Mouse (Mus musculus): Measurements from ENCODE around the gene Cep83. TPM values are rescaled to one million over a fixed set of nuclear protein-coding genes. Genes with fewer than 3 reads are reported as not detected.

Cep83 gene
- polyA plus RNA-seq, 1 experiment from 2014 or later, result 15.5 TPM

GRCm38 (mm10) chr10:94807323-94807722 is 118.9 kb downstream of the Cep83 start:
- Histone ChIP-seq H3K4me2 (no peak overlapping the region), H3K36me3 (no peaks in the 10 kb centered on the region), H3K27ac (replicated peaks) (no peak overlapping the region), H3K27me3 (replicated peaks) (no peaks in the 10 kb centered on the region), H3K4me3 (no peak overlapping the region), H3K9ac (no peak overlapping the region), H3K4me1 (peaks cover 22% of the 10 kb centered on the region), H3K9me3 (no peaks in the 10 kb centered on the region)
- ATAC-seq (ENCODE audit: extremely low read depth, insufficient number of reproducible peaks, low FRiP score, low TSS enrichment), result no peak
- 65% methylated on average over 7 of the region's 7 CpGs for WGBS

GRCm38 (mm10) chr10:94808275-94808674 is 119.8 kb downstream of the Cep83 start:
- Histone ChIP-seq H3K4me2 (no peak overlapping the region), H3K4me1 (peaks cover 22% of the 10 kb centered on the region), H3K9ac (no peak overlapping the region), H3K27ac (replicated peaks) (no peak overlapping the region), H3K27me3 (replicated peaks) (no peaks in the 10 kb centered on the region), H3K4me3 (no peak overlapping the region), H3K36me3 (no peaks in the 10 kb centered on the region), H3K9me3 (no peaks in the 10 kb centered on the region)
- 62% methylated on average over 6 of the region's 6 CpGs for WGBS
- no peak for ATAC-seq (ENCODE audit: extremely low read depth, insufficient number of reproducible peaks, low FRiP score, low TSS enrichment)

GRCm38 (mm10) chr10:94809946-94810472 is 121.6 kb downstream of the Cep83 start:
- ATAC-seq (ENCODE audit: extremely low read depth, insufficient number of reproducible peaks, low FRiP score, low TSS enrichment), result no peak
- no peaks in the 10 kb centered on the region for H3K36me3 ChIP-seq

GRCm38 (mm10) chr10:94811907-94812851 is 123.7 kb downstream of the Cep83 start:
- WGBS, result 70% methylated on average over 17 of the region's 17 CpGs
- no peaks in the 10 kb centered on the region for H3K27me3 ChIP-seq (replicated peaks)
- no peaks in the 10 kb centered on the region for H3K36me3 ChIP-seq
- no peak overlapping the region for H3K9ac ChIP-seq
- H3K27ac ChIP-seq (replicated peaks), result no peak overlapping the region
- no peaks in the 10 kb centered on the region for H3K9me3 ChIP-seq
- no peak for ATAC-seq (ENCODE audit: extremely low read depth, insufficient number of reproducible peaks, low FRiP score, low TSS enrichment)
- H3K4me3 ChIP-seq, result no peak overlapping the region
- peaks cover 4% of the 10 kb centered on the region; the same call in 1 of the 2 replicates for H3K4me1 ChIP-seq
- H3K4me2 ChIP-seq, result no peak overlapping the region

More at GRCm38 (mm10) chr10:94809946-94810472, 121.6 kb downstream of the Cep83 start:
- Histone ChIP-seq H3K27ac (replicated peaks) (no peak overlapping the region), H3K4me3 (no peak overlapping the region), H3K4me1 (peaks cover 5% of the 10 kb centered on the region), H3K4me2 (no peak overlapping the region), H3K9ac (no peak overlapping the region), H3K9me3 (no peaks in the 10 kb centered on the region), H3K27me3 (replicated peaks) (no peaks in the 10 kb centered on the region)
- WGBS, result 46% methylated on average over 7 of the region's 7 CpGs

GRCm38 (mm10) chr10:94818127-94818526 is 129.7 kb downstream of the Cep83 start:
- H3K4me3 ChIP-seq, result no peak overlapping the region
- H3K27ac ChIP-seq (replicated peaks), result no peak overlapping the region
- H3K9ac ChIP-seq, result no peak overlapping the region
- no peaks in the 10 kb centered on the region for H3K9me3 ChIP-seq
- WGBS, result 82% methylated on average over 3 of the region's 3 CpGs
- no peaks in the 10 kb centered on the region for H3K27me3 ChIP-seq (replicated peaks)
- ATAC-seq (ENCODE audit: extremely low read depth, insufficient number of reproducible peaks, low FRiP score, low TSS enrichment), result no peak
- no peak overlapping the region for H3K4me2 ChIP-seq
- H3K4me1 ChIP-seq, result peaks cover 13% of the 10 kb centered on the region
- no peaks in the 10 kb centered on the region for H3K36me3 ChIP-seq

- Histone ChIP-seq H3K4me1 (peaks cover 20% of the 10 kb centered on the region), H3K9me3 (no peaks in the 10 kb centered on the region), H3K36me3 (no peaks in the 10 kb centered on the region), H3K4me3 (no peak overlapping the region; the same call in 1 of the 2 replicates), H3K4me2 (peak overlapping the region; percentile 54), H3K9ac (no peak overlapping the region), H3K27me3 (replicated peaks) (no peaks in the 10 kb centered on the region), H3K27ac (replicated peaks) (no peak overlapping the region)
- WGBS, result 49% methylated on average over 17 of the region's 17 CpGs
- ATAC-seq (ENCODE audit: extremely low read depth, insufficient number of reproducible peaks, low FRiP score, low TSS enrichment), result no peak
Observed at GRCm38 (mm10) chr10:94818781-94819665, 130.6 kb downstream of the Cep83 start.

GRCm38 (mm10) chr10:94823971-94824760 is 135.7 kb downstream of the Cep83 start:
- Histone ChIP-seq H3K9me3 (no peaks in the 10 kb centered on the region), H3K9ac (no peak overlapping the region), H3K4me3 (no peak overlapping the region), H3K4me1 (peaks cover 48% of the 10 kb centered on the region), H3K27ac (replicated peaks) (peak overlapping the region; percentile 60), H3K36me3 (peaks cover 11% of the 10 kb centered on the region; the same call in 1 of the 2 replicates), H3K4me2 (no peak overlapping the region), H3K27me3 (replicated peaks) (no peaks in the 10 kb centered on the region)
- WGBS, result 62% methylated on average over 11 of the region's 11 CpGs
- ATAC-seq (ENCODE audit: extremely low read depth, insufficient number of reproducible peaks, low FRiP score, low TSS enrichment), result no peak

- Histone ChIP-seq H3K9me3 (no peaks in the 10 kb centered on the region), H3K9ac (no peak overlapping the region), H3K4me1 (peaks cover 60% of the 10 kb centered on the region), H3K36me3 (peaks cover 11% of the 10 kb centered on the region; the same call in 1 of the 2 replicates), H3K27ac (replicated peaks) (no peak overlapping the region), H3K27me3 (replicated peaks) (no peaks in the 10 kb centered on the region), H3K4me2 (no peak overlapping the region), H3K4me3 (no peak overlapping the region)
- ATAC-seq (ENCODE audit: extremely low read depth, insufficient number of reproducible peaks, low FRiP score, low TSS enrichment), result no peak
- WGBS, result 82% methylated on average over 2 of the region's 2 CpGs
Observed at GRCm38 (mm10) chr10:94825951-94826350, 137.5 kb downstream of the Cep83 start.

GRCm38 (mm10) chr10:94826436-94826835 is 138.0 kb downstream of the Cep83 start:
- no peaks in the 10 kb centered on the region for H3K9me3 ChIP-seq
- ATAC-seq (ENCODE audit: extremely low read depth, insufficient number of reproducible peaks, low FRiP score, low TSS enrichment), result no peak
- no peak overlapping the region for H3K4me3 ChIP-seq
- H3K4me1 ChIP-seq, result peaks cover 65% of the 10 kb centered on the region
- peaks cover 11% of the 10 kb centered on the region; the same call in 1 of the 2 replicates for H3K36me3 ChIP-seq
- H3K9ac ChIP-seq, result no peak overlapping the region
- whole genome bisulfite sequencing, result 73% methylated on average over 12 of the region's 12 CpGs
- no peak overlapping the region for H3K27ac ChIP-seq (replicated peaks)
- no peak overlapping the region for H3K4me2 ChIP-seq
- no peaks in the 10 kb centered on the region for H3K27me3 ChIP-seq (replicated peaks)

- Histone ChIP-seq H3K27ac (replicated peaks) (no peak overlapping the region), H3K4me3 (no peak overlapping the region), H3K4me2 (no peak overlapping the region), H3K36me3 (peaks cover 11% of the 10 kb centered on the region; the same call in 1 of the 2 replicates), H3K4me1 (peaks cover 66% of the 10 kb centered on the region), H3K9me3 (no peaks in the 10 kb centered on the region), H3K27me3 (replicated peaks) (no peaks in the 10 kb centered on the region), H3K9ac (no peak overlapping the region)
- no peak for ATAC-seq (ENCODE audit: extremely low read depth, insufficient number of reproducible peaks, low FRiP score, low TSS enrichment)
- 85% methylated on average over 10 of the region's 10 CpGs for WGBS
Observed at GRCm38 (mm10) chr10:94827325-94827724, 138.9 kb downstream of the Cep83 start.

Data from heart, embryonic 13.5 days (tissue).